22 mouse cellular contexts compared by ENCODE assay signal in genomic region chr13:49225633-49226032, GRCm38 (mm10). TPM values are rescaled to one million over a fixed set of nuclear protein-coding genes. Genes with fewer than 3 reads are reported as not detected.
DNase-seq lines count a peak whose midpoint lies in the region; ATAC-seq and TF ChIP-seq lines count a peak whose summit lies in the region.
"Had no signal": no experiment of that assay in that cellular context is flagged by ENCODE, and none has a peak within 500 bp of the region (broad histone marks: within the 10 kb centered on the region; RNA-seq: fewer than 3 reads in every experiment).

No protein-coding gene starts in this region.

- DNase-seq in ES-CJ7 (ENCODE audit: low read depth, low spot score), result peak; percentile 51
- no peak for DNase-seq in cerebellum, adult 8-10 months
- no peak for DNase-seq in cerebellum, adult 11 months
- DNase-seq in adrenal gland, postnatal 36 days, result no peak
- DNase-seq: adrenal gland, adult 2 months; adrenal gland, postnatal 25 days; cerebellum, adult 9-11 months; cerebellum, postnatal 36 days; gastrocnemius, postnatal 36 days; heart, adult 18-20 months; heart, postnatal 10 days had no signal

- peak; percentile 75 for ATAC-seq in granulocyte monocyte progenitor cell, adult 5-6 weeks (replicated peaks; ENCODE audit: poor library complexity, severe bottlenecking)
- peak; percentile 42; the same call in 1 of the 2 replicates for ATAC-seq in neutrophil, adult 5-6 weeks (ENCODE audit: extremely low read depth, insufficient number of reproducible peaks, low FRiP score, poor library complexity, severe bottlenecking)
- ATAC-seq: forebrain, embryonic 14.5 days; hindbrain, postnatal 0 days; intestine, embryonic 15.5 days had no signal

- no peaks in the 10 kb centered on the region for H3K9me3 ChIP-seq in ES-Bruce4 (replicated peaks; ENCODE audit: control insufficient read depth, insufficient read depth, low read length, poor library complexity, severe bottlenecking)
- H3K9me3 ChIP-seq: embryonic facial prominence, embryonic 15.5 days; hindbrain, embryonic 13.5 days; intestine, embryonic 15.5 days had no signal

- 0 out of 2 replicates have a peak, but pooled peaks have one; percentile 62 for TF ChIP-seq EP300 in ES-Bruce4 (IDR thresholded peaks at IDR 0.05; ENCODE audit: insufficient read depth, low read depth, low read length)

- no peak overlapping the region for H3K9ac ChIP-seq in ES-Bruce4 (ENCODE audit: low read depth, poor library complexity, severe bottlenecking)
- H3K9ac ChIP-seq: embryonic facial prominence, embryonic 15.5 days; hindbrain, embryonic 13.5 days; intestine, embryonic 15.5 days had no signal

- no peak overlapping the region for H3K27ac ChIP-seq in ES-Bruce4 (ENCODE audit: insufficient read depth, low read length)
- H3K27ac ChIP-seq: embryonic facial prominence, embryonic 15.5 days; forebrain, embryonic 10.5 days; heart, embryonic 10.5 days; hindbrain, embryonic 13.5 days; hindbrain, postnatal 0 days; intestine, embryonic 15.5 days had no signal

- no peak for TF ChIP-seq POLR2A in ES-Bruce4 (IDR thresholded peaks at IDR 0.05; ENCODE audit: insufficient read depth, low read length)

- peaks cover 3% of the 10 kb centered on the region for H3K4me1 ChIP-seq in ES-Bruce4 (ENCODE audit: control insufficient read depth, insufficient read depth, low read length)
- H3K4me1 ChIP-seq: embryonic facial prominence, embryonic 15.5 days; hindbrain, embryonic 13.5 days had no signal

- no peak for TF ChIP-seq CTCF in ES-Bruce4 (IDR thresholded peaks at IDR 0.05; ENCODE audit: low read depth, low read length)

- peaks cover 10% of the 10 kb centered on the region; the same call in 1 of the 2 replicates for H3K27me3 ChIP-seq in ES-Bruce4 (ENCODE audit: control insufficient read depth, insufficient read depth, low read length, poor library complexity, severe bottlenecking)
- H3K27me3 ChIP-seq: embryonic facial prominence, embryonic 15.5 days; intestine, embryonic 15.5 days had no signal

- H3K36me3 ChIP-seq in ES-Bruce4 (ENCODE audit: control insufficient read depth, insufficient read depth, low read length, poor library complexity, severe bottlenecking), result no peaks in the 10 kb centered on the region
- H3K36me3 ChIP-seq: embryonic facial prominence, embryonic 15.5 days; forebrain, embryonic 10.5 days; heart, embryonic 10.5 days; hindbrain, embryonic 13.5 days; intestine, embryonic 15.5 days had no signal

- no peak overlapping the region for H3K4me3 ChIP-seq in ES-Bruce4 (ENCODE audit: low read depth, low read length)
- H3K4me3 ChIP-seq: erythroblast, embryonic 14.5 days; forebrain, embryonic 10.5 days; heart, embryonic 10.5 days; hindbrain, embryonic 13.5 days; intestine, embryonic 15.5 days had no signal

RNA-seq across cellular contexts. Expression of gene Card19, which starts 9.8 kb away (rescaled TPM):
- polyA plus RNA-seq in ES-Bruce4 (2011; ENCODE audit: insufficient read depth, insufficient read length, low read depth, missing spikeins), result 21.6 and 22.1 TPM in 2 replicates
- 24.3 and 26.4 TPM in 2 replicates for total RNA-seq in granulocyte monocyte progenitor cell, adult 5-6 weeks (2014; fragmentation: Nextera tagmentation)
- total RNA-seq in granulocyte monocyte progenitor cell, adult 5-6 weeks (2017), result 22.3 and 22.4 TPM in 2 replicates
- total RNA-seq in neutrophil, adult 5-6 weeks (2017), result 105 and 113 TPM in 2 replicates
- 10 to 100 TPM; 70.5 to 73.8 TPM for total RNA-seq in adrenal gland, postnatal 36 days (2021)

RNA-seq across cellular contexts. Expression of gene Susd3, which starts 22.9 kb away (rescaled TPM):
- polyA plus RNA-seq in ES-Bruce4 (2011; ENCODE audit: insufficient read depth, insufficient read length, low read depth, missing spikeins), result not detected in 2 replicates
- total RNA-seq in granulocyte monocyte progenitor cell, adult 5-6 weeks (2014; fragmentation: Nextera tagmentation), result 6.8 and 9.0 TPM in 2 replicates
- total RNA-seq in granulocyte monocyte progenitor cell, adult 5-6 weeks (2017), result 3.0 and 5.7 TPM in 2 replicates
- 49.3 and 51.1 TPM in 2 replicates for total RNA-seq in neutrophil, adult 5-6 weeks (2017)
- 10 to 100 TPM in 1 of 2 experiments, 1 to 10 TPM in 1; 1.2 to 36.5 TPM for total RNA-seq in adrenal gland, postnatal 36 days (2021)

RNA-seq across cellular contexts. Expression of gene Ninj1, which starts 38.3 kb away (rescaled TPM):
- 30.0 and 37.7 TPM in 2 replicates for polyA plus RNA-seq in ES-Bruce4 (2011; ENCODE audit: insufficient read depth, insufficient read length, low read depth, missing spikeins)
- total RNA-seq in granulocyte monocyte progenitor cell, adult 5-6 weeks (2014; fragmentation: Nextera tagmentation), result 52.5 and 96.9 TPM in 2 replicates
- total RNA-seq in granulocyte monocyte progenitor cell, adult 5-6 weeks (2017), result 44.6 and 48.6 TPM in 2 replicates
- total RNA-seq in neutrophil, adult 5-6 weeks (2017), result 64.2 and 88.4 TPM in 2 replicates
- total RNA-seq in adrenal gland, postnatal 36 days (2021), result 10 to 100 TPM; 51.1 to 61.4 TPM
